Mouse (Mus musculus): ENCODE data around the gene Nedd1. TPM values are rescaled to one million over a fixed set of nuclear protein-coding genes. Genes with fewer than 3 reads are reported as not detected.

Gene Nedd1
- total RNA-seq (2014; rRNA removed) (18.7 and 20.5 TPM in 2 replicates), polyA plus RNA-seq (2012; rRNA removed) (3.1 and 5.6 TPM in 2 replicates)

DNA sequence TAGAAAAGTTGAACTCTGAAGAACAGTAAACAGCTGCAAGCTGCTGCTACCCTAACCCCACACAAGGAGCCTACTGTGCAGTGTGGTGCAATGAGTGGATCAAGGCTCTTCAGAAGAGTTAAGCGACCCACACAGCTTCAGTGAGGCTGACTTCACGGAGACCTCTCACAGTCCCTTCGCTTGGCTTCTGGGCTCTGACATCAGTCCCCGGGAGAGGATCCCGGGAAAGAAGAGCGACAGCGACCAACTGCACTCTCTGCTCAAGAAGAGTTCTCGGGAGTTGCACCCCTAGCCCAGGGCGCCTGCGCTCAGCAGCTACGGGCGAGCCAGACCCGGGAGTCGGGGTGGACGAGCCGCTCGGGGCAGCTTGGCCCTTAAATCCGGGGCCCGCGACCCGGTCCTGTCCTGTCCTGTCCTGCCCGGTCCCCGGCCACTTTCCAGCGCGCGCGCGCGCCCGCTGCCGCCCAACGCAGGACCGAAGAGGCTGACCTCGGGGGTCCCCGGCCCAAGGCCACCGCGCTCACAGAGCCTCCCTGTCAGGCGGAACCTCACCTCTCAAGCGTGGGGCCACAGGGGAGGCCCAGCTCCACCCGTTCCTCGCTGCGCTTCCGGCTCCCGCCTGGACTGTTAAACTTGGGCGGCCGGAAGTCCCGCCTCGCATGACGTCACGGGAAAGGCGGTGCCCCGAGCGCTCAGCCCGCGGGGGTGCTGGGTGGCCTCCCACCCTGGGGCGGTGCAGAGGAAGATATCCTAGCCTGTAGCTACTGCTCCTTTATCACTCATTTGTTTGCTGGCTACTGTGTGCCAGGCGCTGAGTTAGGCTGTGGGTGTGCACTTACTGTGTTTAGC is at the start of gene Nedd1:
Gene Nedd1 (minus strand): TSS at position 650 of the 849 bp plus-strand sequence.
- Histone ChIP-seq H3K4me1 (ENCODE audit: control insufficient read depth, insufficient read depth, low read length) (peaks cover 2% of the 10 kb centered on the region; the same call in 1 of the 2 replicates), H3K27ac (replicated peaks; ENCODE audit: insufficient read depth, low read depth, low read length) (peak within 1 kb of the TSS; percentile 81), H3K9ac (ENCODE audit: low read depth, low read length) (peak within 1 kb of the TSS; percentile 84), H3K36me3 (ENCODE audit: control insufficient read depth, insufficient read depth, low read length) (peaks cover 5% of the 10 kb centered on the region; the same call in 1 of the 2 replicates), H3K27me3 (ENCODE audit: control insufficient read depth, insufficient read depth, low read length) (no peaks in the 10 kb centered on the region), H3K4me3 (ENCODE audit: insufficient read depth, low read depth, low read length) (peak within 1 kb of the TSS; percentile 77), H3K79me2 (ENCODE audit: control insufficient read depth, insufficient read depth, low read length) (peaks cover 8% of the 10 kb centered on the region; the same call in 1 of the 2 replicates)
- peak; percentile 100 for DNase-seq (ENCODE audit: extremely low read depth, low read depth, low spot score)
- 1% methylated on average over 57 of the region's 57 CpGs for WGBS
- TF ChIP-seq CTCF (IDR thresholded peaks at IDR 0.05; ENCODE audit: low read depth, low read length) (no peak), POLR2A (IDR thresholded peaks at IDR 0.05; ENCODE audit: extremely low read depth, insufficient read depth, low read length) (peak; percentile 94)

DNA sequence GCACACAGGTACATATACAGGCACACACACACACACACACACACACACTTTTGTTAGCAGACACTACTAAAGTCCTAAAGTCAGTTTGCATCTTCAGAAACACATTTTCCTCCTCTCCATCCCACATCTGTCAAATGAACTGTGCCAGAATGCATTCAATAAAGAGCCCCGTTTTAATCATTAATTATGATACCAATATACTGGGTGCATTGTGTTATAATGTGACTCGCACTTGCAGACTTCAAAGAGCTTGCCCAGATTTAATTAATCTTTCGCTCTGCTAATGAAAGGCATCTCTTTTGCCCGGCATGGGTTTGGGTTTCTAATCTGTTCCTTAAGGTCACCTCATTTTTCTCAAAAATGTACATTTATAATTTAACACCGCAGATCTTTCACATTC is 32.1 kb upstream of the Nedd1 start:
- no peak overlapping the region for H3K9ac ChIP-seq (ENCODE audit: low read depth, low read length)
- H3K4me3 ChIP-seq (ENCODE audit: insufficient read depth, low read depth, low read length): no peak overlapping the region
- WGBS: 98% methylated on average over 5 of the region's 5 CpGs
- no peak overlapping the region for H3K27ac ChIP-seq (replicated peaks; ENCODE audit: insufficient read depth, low read depth, low read length)
- no peak for DNase-seq (ENCODE audit: extremely low read depth, low read depth, low spot score)
- H3K36me3 ChIP-seq (ENCODE audit: control insufficient read depth, insufficient read depth, low read length): no peaks in the 10 kb centered on the region
- H3K27me3 ChIP-seq (ENCODE audit: control insufficient read depth, insufficient read depth, low read length): no peaks in the 10 kb centered on the region
- no peaks in the 10 kb centered on the region for H3K4me1 ChIP-seq (ENCODE audit: control insufficient read depth, insufficient read depth, low read length)
- no peaks in the 10 kb centered on the region for H3K79me2 ChIP-seq (ENCODE audit: control insufficient read depth, insufficient read depth, low read length)
- TF ChIP-seq POLR2A (IDR thresholded peaks at IDR 0.05; ENCODE audit: extremely low read depth, insufficient read depth, low read length): no peak
- no peak for TF ChIP-seq CTCF (IDR thresholded peaks at IDR 0.05; ENCODE audit: low read depth, low read length)

DNA sequence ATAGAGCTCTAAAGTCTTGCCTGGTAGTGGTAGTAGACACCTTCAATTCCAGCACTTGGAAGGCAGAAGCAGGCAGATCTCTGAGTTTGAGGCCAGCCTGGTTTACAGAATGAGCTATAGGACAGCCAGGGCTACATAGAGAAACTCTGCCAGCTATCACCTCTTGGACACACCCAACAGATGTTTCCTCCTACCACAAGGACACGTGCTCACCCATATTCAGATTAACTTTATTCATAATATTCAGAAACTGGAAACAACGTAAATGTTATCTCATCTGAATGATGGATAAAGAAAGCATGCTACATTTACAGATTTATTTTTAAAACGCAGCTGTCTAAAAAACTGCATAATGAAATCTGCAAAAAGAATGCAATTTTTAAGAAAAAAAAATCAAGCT is 8.1 kb upstream of the Nedd1 start:
- no peak overlapping the region for H3K4me3 ChIP-seq (ENCODE audit: insufficient read depth, low read depth, low read length)
- no peaks in the 10 kb centered on the region for H3K4me1 ChIP-seq (ENCODE audit: control insufficient read depth, insufficient read depth, low read length)
- DNase-seq (ENCODE audit: extremely low read depth, low read depth, low spot score): no peak
- no peaks in the 10 kb centered on the region for H3K36me3 ChIP-seq (ENCODE audit: control insufficient read depth, insufficient read depth, low read length)
- no peaks in the 10 kb centered on the region for H3K79me2 ChIP-seq (ENCODE audit: control insufficient read depth, insufficient read depth, low read length)
- no peak for TF ChIP-seq POLR2A (IDR thresholded peaks at IDR 0.05; ENCODE audit: extremely low read depth, insufficient read depth, low read length)
- TF ChIP-seq CTCF (IDR thresholded peaks at IDR 0.05; ENCODE audit: low read depth, low read length): no peak
- no peaks in the 10 kb centered on the region for H3K27me3 ChIP-seq (ENCODE audit: control insufficient read depth, insufficient read depth, low read length)
- H3K27ac ChIP-seq (replicated peaks; ENCODE audit: insufficient read depth, low read depth, low read length): no peak overlapping the region
- 84% methylated on average over 3 of the region's 3 CpGs for WGBS
- no peak overlapping the region for H3K9ac ChIP-seq (ENCODE audit: low read depth, low read length)

DNA sequence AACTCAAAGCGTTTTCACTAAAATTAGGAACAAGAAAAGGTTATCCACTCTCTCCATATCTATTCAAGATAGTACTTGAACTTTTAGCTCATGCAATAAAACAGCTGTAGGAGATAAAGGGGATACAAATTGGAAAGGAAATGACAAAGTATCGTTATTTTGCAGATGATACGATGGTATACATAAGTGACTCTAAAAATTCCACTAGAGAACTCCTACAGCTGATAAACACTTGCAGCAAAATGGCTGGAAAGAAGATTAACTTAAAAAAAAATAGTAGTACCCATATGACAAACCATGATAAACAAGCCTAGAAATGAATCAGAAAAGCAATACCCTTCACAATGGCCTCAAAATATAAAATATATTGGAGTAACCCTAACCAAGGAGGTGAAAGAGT is 6.5 kb upstream of the Nedd1 start:
- DNase-seq (ENCODE audit: extremely low read depth, low read depth, low spot score): no peak
- Histone ChIP-seq H3K79me2 (ENCODE audit: control insufficient read depth, insufficient read depth, low read length) (no peaks in the 10 kb centered on the region), H3K4me3 (ENCODE audit: insufficient read depth, low read depth, low read length) (no peak overlapping the region), H3K36me3 (ENCODE audit: control insufficient read depth, insufficient read depth, low read length) (no peaks in the 10 kb centered on the region), H3K9ac (ENCODE audit: low read depth, low read length) (no peak overlapping the region), H3K27ac (replicated peaks; ENCODE audit: insufficient read depth, low read depth, low read length) (no peak overlapping the region), H3K4me1 (ENCODE audit: control insufficient read depth, insufficient read depth, low read length) (no peaks in the 10 kb centered on the region), H3K27me3 (ENCODE audit: control insufficient read depth, insufficient read depth, low read length) (no peaks in the 10 kb centered on the region)
- 74% methylated on average over 3 of the region's 3 CpGs for WGBS
- TF ChIP-seq POLR2A (IDR thresholded peaks at IDR 0.05; ENCODE audit: extremely low read depth, insufficient read depth, low read length) (no peak), CTCF (IDR thresholded peaks at IDR 0.05; ENCODE audit: low read depth, low read length) (no peak)

DNA sequence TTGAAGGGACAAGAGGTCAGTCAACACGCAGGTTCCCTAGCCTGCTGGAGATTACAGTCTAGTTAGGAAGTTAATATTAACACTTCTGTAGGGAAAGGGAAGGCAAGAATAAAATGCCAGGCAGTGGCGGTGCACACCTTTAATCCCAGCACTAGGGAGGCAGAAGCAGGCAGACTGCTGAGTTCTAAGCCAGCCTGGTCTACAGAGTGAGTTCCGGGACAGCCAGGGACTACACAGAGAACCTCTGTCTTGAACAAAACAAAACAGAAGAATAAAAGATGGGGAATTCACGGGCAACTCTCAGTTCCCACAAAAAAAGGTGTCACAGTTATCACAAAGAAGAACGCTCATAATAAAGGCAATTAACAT is 384 bp upstream of the Nedd1 start:
- DNase-seq (ENCODE audit: extremely low read depth, low read depth, low spot score): no peak
- H3K27ac ChIP-seq (replicated peaks; ENCODE audit: insufficient read depth, low read depth, low read length): peak overlapping the region; percentile 25
- H3K9ac ChIP-seq (ENCODE audit: low read depth, low read length): no peak overlapping the region
- peak overlapping the region; percentile 77 for H3K4me3 ChIP-seq (ENCODE audit: insufficient read depth, low read depth, low read length)
- peaks cover 4% of the 10 kb centered on the region; the same call in 1 of the 2 replicates for H3K36me3 ChIP-seq (ENCODE audit: control insufficient read depth, insufficient read depth, low read length)
- TF ChIP-seq POLR2A (IDR thresholded peaks at IDR 0.05; ENCODE audit: extremely low read depth, insufficient read depth, low read length) (no peak), CTCF (IDR thresholded peaks at IDR 0.05; ENCODE audit: low read depth, low read length) (peak; percentile 34)
- 13% methylated on average over 5 of the region's 5 CpGs for WGBS
- H3K79me2 ChIP-seq (ENCODE audit: control insufficient read depth, insufficient read depth, low read length): peaks cover 5% of the 10 kb centered on the region; the same call in 1 of the 2 replicates
- H3K27me3 ChIP-seq (ENCODE audit: control insufficient read depth, insufficient read depth, low read length): no peaks in the 10 kb centered on the region
- H3K4me1 ChIP-seq (ENCODE audit: control insufficient read depth, insufficient read depth, low read length): peaks cover 2% of the 10 kb centered on the region; the same call in 1 of the 2 replicates

DNA sequence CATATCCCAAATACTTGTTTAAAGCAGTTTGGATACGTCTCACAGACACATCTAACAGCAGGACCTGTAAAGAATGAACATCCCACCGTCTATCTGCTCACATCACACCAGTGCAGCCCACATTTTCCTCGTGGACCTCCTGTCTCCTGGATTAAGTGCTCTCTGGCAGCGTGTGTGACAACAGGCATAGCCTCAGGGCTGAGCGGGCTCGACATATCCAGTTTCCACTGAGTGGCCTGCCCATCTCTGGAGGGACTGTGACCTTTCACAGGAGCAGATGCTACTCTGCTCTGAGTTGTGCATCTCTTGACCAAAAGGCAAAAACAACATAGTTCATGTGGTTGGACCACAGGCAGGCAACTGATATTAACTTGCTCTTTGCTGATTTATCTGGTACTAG is 23.2 kb downstream of the Nedd1 start:
- H3K9ac ChIP-seq (ENCODE audit: low read depth, low read length): no peak overlapping the region
- WGBS: 91% methylated on average over 6 of the region's 6 CpGs

More for the DNA sequence above, 23.2 kb downstream of the Nedd1 start:
- TF ChIP-seq CTCF (IDR thresholded peaks at IDR 0.05; ENCODE audit: low read depth, low read length) (no peak), POLR2A (IDR thresholded peaks at IDR 0.05; ENCODE audit: extremely low read depth, insufficient read depth, low read length) (no peak)
- Histone ChIP-seq H3K4me3 (ENCODE audit: insufficient read depth, low read depth, low read length) (no peak overlapping the region), H3K27me3 (ENCODE audit: control insufficient read depth, insufficient read depth, low read length) (no peaks in the 10 kb centered on the region), H3K36me3 (ENCODE audit: control insufficient read depth, insufficient read depth, low read length) (peaks cover 42% of the 10 kb centered on the region), H3K27ac (replicated peaks; ENCODE audit: insufficient read depth, low read depth, low read length) (no peak overlapping the region), H3K4me1 (ENCODE audit: control insufficient read depth, insufficient read depth, low read length) (no peaks in the 10 kb centered on the region), H3K79me2 (ENCODE audit: control insufficient read depth, insufficient read depth, low read length) (no peaks in the 10 kb centered on the region)
- no peak for DNase-seq (ENCODE audit: extremely low read depth, low read depth, low spot score)

All from liver, adult 2 months (tissue).